Mouse (Mus musculus) liver (tissue): Measurements from ENCODE around the gene Aak1.
"Not testable (repeated sequence)": the region's sequence is repeated elsewhere in the genome, so short reads cannot be mapped to it uniquely, and the experiment has no call there.

Experiments used
- DNase-seq: peaks from one replicate; pipeline ENCODE4 v3.0.0-alpha.2; 2020; ENCODE audit warnings: mixed read lengths

Aak1 gene

DNA sequence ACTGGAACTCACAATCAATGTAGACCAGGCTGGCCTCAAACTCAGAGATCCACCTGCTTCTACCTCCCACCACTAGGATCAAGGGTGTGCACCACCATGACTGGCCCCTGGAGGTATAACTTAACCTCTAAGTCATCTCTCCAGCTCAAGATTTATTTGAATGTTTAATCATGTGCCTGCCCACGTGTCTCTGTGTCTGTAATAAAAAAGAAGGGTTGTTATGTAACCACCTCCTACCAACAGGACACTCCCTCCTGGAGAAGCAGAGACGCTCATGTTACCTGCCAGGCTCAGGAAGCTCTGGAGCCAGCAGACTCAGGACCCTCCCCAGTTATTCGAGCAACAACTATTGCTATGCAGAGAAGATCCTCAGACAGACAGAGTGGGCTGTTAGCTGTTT lies 7.4 kb upstream of the Aak1 start:
- DNase-seq = no peak

DNA sequence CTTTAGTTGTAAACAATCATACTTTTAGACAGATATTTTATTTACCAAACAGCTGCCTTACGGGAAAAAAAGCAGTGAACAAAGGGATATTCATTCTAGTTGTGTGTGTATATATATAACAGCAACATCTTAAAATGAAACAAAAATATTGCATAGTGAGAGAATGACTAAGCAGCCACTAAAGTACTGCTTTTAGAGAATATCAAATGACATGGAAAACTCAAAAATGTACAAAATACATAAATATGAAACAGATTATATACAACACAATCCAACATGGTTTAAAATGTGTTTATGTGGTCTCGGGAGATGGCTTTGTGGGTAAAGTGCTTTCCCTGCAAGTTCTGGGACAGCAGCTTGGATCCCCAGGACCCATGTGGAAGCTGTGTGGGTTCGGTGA lies 5.7 kb upstream of the Aak1 start:
- DNase-seq = no peak

DNA sequence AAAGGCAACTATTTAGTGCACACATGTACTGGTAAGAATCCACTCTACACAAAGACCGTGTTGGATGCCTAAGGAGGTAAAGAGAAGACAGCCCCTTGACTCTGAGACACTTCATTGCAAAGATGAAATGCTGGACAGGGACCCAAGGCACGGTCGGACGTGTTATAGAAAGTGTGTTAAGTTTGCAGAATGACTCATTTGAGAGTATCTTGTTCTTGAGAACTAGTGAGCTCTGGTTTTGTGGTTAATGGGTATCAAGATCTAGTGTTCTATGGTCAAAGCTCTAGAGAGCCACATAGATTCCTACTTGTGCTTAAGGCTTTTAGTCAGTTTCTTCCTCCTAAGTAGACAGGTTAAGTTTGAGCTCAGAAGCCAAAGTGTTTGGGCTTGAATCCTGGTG lies 2.9 kb upstream of the Aak1 start:
- DNase-seq = no peak

DNA sequence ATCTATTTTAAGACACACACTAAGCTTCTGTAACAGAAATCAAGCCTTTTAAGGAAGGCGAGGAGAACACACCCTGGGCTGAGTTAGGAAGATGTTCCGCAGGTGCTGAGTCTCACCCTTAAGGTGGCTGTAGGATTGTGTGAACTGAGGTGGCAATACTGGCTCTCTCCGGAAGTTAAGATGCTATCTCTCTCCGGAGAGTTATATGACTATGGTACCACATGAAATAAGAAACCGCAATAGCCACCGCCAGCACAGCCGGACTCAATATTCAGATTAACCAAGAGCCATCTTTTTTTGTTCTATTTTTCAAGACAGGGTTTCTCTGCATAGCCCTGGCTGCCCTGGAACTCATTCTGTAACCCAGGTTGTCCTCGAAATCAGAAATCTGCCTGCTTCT lies 1.5 kb upstream of the Aak1 start:
- no peak for DNase-seq

DNA sequence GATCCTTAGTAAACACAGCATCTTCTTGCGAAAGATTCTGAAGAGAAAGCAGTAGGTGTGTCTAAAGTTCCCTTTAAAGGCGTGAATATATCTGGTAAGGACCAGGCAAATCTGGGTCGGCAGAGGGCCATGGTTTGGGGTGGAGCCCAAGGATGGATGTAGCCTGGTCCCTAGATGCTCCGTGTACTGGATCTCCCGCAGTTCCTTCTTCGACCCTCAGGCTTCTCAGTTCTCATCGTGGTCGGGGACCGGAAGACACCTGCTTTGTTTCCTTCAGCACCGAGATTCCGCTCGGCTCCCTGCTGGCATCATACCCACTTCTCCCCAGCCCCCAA lies 770 bp upstream of the Aak1 start:
- no peak for DNase-seq

DNA sequence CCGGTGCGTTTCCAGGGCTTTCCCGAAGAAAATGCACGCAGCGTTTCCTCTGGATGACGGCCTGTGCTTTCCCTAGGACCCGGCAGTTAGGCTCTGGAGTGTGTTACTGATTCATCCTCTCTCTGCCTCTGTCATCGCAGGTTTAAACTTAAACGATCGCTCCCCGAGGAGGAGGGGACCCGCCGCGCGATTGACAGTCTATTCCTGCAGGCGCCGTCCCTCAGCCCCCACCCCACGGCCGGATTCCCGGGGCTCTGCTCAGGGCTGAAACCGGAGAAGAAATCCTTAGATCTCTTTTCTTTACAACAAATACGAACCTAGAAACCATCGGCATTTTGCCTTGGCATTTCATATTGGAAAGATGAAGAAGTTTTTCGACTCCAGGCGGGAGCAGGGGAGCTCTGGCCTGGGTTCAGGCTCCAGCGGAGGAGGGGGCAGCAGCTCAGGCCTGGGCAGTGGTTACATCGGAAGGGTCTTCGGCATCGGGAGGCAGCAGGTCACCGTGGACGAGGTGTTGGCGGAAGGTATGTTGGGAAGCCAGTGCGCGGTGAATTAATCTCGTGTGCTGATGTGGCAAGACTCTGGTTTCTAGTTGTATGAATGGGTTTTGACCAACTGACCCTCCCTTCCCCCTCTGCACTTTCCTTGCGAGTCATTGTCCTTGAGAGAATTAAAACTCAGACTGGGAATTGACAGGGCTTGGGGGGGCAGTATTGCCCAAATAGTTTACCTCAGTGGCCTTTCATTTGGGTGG lies 552 bp downstream of the Aak1 start:
- peak; percentile 60 for DNase-seq

DNA sequence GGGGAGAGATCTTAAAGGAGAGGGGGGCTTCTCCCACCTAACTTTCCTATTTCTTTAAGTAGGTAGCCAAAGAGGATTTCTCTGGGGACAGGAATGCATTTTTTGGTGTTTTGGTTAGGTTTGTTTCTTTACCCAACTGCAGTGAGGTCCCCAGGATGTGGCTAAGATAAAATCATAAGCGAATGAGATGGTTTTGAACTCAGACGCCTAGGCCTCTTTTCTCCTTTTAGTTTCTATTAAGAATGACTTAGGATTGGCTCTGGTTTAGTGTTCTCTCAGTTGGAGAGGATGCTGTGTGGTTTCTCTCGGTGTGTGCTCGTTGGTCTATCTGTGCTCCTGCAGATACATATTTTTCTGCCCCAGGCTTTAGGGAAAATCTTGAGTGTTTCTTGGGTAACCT lies 1.3 kb downstream of the Aak1 start:
- DNase-seq = no peak

DNA sequence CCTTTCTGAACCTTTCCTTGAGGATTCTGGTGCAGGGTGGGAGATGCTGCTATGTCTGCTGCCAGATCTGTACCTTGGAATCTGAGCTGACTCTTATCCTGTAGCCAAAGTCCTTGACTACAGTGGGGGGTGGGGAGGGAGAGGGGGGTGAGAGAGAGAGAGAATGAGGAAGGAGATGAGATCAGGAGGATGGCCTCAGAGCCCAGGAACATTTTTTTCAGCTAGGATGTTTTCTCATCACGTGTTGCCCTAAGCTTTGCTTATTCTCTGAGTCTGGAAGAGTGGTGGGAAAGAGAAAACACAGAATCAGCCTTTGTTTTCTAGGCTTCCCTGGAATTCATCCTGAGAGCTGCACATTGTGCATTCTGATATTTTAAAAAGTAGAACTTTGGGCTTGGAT lies 2.2 kb downstream of the Aak1 start:
- peak; percentile 13 for DNase-seq

DNA sequence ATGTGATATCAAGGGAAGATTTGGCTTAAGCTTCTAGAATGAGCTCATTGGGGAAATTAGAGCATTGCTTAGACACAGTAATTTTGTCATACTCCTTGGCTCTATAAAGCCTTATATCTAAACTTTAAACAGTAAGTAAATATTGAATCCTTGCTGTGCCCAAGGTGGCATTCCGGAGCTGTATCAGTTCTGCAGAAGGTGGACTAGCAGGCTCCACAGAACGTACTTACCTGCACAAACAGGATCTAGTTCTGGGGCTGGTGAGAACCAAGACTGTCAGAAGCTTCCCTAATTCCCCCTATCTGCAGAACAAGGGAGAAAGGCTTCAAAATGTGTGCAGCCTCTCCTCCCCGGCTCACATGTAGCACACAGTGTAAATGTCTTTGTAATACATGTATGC lies 4.6 kb downstream of the Aak1 start:
- DNase-seq = no peak

DNA sequence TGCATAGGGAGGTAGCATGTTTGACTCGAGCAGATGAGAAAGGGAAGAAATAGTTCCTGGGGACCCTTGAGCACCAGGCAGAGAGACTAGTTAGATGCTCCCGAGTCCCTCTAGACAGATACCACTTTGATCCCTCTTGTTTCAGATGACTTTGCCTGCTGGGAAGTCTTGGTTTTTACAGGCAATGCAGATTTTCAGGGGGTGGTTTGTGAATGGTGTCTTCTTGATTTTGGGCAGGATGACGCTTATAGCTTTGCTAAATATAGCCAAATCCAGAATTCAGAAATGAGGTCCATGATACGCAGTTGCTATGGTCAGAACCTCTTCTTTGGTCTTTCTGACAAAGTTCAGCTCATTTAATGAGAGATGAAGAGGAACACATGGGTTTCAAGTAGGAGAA lies 5.6 kb downstream of the Aak1 start:
- no peak for DNase-seq

DNA sequence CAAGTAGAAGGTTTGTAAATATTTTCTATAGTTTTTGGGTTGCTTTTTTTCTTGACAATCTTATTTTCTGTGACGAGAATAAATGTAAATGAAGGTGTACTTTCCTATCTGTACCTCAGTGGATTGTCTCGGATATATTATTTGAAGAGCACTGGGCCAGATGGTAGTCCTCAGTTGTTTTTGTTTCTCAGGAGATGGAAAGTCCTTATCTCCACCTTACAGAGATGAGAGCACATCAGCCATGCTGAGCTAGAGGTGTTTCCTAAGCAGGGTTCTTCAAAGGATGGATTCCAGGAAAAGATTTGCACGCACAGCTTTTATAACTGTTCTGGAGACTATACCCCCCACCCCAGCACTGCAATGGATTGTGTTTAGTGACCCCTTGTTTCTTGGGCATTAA lies 9.3 kb downstream of the Aak1 start:
- no peak for DNase-seq

DNA sequence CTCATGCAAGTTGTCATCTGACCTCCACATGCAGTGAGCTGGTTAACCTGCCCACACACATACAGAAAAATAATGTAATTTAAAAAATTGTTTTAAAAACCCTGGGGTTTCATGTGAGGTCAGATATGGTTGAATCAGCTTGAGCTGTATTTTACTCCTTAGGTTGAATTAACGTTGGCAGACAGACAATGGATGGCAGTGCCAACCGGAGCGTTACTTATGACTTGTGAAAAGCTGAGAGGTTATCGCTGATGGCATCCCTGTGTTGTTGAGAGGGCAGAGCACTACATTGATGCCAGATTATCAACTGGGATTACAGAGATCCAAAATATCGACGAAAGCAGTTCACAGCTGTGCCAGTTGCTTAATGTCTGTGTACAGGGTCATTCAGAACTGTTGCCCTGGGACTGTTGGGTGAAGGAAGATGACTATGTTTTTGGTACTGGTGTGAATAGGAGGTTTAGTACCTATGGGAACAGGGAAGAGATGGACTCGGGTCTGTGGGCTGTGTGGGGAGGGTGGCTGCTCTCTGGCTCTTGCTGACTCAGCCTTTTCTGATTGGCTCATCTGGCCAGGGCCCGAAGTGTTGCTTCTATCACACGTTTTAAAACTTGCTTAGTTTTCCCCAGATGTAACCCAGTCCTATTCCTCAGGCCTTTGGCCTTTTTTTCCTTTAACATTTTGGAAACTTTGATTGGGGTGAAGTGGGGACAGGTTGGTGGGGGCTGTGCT lies 11.6 kb downstream of the Aak1 start:
- no peak for DNase-seq

DNA sequence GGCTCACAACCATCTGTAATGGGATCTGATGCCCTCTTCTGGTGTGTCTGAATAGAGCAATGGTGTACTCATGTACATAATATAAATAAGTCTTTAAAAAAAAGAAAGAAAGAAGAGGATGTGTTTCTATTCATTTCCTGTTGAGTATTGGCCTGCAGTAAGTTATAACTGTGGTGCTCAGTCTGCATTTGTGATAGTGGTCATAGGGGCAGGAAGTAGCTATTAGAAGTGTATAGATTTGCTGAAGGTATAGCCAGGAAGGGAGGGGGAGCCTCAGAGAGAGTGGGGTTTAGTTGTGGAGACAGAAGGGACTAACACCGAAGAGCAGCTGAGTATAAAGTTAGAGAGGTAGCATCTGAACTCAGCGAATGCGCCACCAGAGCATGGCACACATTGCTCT lies 15.0 kb downstream of the Aak1 start:
- DNase-seq = no peak

DNA sequence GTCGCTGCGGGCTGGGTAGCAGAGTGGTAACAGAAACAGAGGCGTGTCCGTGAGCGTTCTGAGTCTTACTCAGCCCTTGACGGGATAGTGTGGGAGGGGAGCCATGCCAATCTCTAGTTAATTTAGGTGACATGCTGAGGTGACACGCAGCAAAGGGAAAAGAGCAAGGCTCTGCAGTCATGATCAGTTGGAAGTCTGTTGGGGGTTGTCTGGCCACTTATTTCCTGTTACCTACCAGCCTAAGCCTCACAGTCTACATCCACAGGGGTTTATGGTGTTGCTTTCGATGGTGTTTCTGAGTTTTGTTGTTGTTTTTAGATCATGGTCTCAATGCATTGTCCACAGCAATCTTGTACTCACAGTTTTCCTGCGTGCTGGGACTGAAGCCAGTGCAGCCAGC lies 21.0 kb downstream of the Aak1 start:
- DNase-seq = no peak

DNA sequence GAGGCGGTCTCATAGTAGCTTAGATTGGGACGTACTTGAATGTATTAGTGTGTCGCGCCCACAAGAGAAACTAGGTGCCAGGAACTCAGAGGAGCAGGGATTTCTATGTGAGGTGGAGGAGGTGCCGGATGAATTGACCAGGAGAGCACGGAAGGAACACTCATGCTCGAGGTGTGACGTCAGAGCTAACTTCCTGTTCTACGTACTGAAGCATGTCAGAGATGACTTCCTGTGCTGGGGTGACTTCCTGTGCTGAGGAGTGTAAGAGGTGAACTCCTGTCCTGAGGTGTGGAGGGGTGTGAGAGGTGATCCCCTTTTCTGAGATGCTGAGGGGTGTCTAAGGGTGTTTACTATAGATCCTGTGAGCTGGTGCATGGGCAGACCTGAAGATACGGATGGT lies 22.5 kb downstream of the Aak1 start:
- no peak for DNase-seq

DNA sequence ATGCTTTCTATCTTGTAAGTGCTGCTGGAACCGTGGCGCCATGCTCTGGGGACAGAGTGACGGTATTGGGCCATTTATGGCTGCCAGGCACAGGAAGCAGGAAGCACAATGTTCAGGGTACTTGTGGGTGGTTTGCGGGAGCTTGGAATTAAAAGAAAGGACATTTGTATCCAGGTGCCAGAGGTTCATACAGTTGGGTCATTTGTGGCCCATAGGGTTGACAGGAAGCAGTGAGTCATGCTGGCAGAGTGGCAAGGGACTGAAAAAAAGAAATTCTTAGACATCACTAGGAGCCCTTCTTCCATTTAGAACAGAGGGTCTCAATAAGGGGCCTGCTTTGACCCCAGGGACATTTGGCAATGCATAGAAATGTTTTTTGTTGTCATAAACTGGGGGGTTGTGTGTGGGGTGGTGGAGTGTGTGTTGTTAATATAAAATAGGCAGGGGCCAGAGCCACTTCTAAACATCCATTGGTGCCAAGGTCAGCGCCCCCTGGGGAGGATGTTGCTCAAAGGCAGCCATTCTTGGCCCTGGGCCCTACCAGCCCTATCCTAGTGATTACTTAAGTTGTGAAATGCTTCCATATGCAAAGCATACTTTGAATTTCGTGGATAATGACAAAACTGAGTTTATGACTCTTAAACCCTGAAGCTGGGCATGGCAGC lies 25.5 kb downstream of the Aak1 start:
- DNase-seq = no peak

DNA sequence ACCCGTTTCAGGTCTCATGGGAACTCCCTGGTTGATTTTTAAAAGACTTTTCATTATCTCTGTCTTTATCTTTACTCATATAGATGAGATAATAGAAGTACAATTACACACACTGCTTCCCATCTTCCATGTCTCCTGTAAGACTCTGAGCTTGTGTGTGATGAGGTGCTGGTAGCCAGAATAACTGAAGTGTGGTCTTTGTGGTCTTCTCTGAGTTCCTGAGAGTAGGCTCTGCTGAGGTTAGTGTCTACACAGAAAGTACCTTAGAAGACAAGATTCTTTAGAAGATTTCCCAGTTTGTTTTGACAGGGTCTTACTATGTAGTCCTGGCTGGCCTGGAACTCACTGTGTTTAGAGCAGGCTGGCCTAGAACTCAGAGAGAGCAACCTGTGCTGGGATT lies 27.1 kb downstream of the Aak1 start:
- DNase-seq = no peak

DNA sequence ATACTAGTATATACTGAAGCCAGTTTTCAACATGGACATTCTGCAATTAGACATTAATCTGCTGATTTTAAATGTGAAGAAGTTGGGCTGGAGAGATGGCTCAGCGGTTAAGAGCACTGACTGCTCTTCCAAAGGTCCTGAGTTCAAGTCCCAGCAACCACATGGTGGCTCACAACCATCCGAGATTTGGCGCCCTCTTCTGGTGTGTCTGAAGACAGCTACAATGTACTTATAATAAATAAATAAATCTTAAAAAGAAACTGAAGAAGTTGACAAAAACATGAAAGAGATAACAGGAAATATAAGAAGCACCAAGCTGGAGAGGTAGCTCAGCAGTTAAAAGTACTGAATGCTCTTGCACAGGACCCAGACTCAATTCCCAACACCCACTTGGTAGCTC lies 29.3 kb downstream of the Aak1 start:
- DNase-seq = not testable (repeated sequence)

DNA sequence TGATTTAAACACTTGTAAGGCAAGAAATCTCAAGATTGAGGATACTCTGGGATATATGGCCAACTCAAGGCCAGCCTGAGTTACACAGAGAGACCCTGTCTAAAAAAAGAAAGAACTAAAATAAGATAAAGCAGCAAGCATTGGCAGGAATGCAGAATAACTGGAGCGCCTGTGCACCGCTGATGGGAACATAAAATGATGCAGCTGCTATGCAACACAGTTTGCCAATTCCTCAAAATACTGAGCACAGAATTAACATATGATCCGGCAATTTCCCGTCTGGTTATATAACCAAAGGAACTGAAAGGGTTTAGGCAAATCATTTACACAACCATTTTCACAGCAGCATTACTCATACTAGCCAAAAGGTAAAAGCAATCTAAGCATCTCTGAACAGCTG lies 30.0 kb downstream of the Aak1 start:
- no peak for DNase-seq

DNA sequence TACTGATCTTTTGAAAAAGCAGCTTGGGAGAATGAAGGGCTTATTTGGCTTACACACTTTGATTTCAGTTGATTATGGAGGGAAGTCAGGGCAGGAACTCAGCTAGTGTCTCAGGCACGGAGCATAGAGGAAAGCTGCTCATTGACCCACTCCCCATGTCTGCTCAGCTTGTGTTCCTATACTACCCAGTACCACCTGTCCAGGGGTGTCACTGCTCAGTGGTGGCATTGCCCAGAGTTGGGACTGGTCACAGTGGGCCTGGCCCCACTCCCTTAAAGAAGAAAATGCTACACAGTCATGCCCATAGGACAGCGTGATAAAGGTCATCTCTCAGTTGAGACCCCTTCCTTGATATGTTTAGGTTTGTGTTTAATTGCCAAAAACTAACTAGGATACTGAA lies 34.9 kb downstream of the Aak1 start:
- DNase-seq = no peak

DNA sequence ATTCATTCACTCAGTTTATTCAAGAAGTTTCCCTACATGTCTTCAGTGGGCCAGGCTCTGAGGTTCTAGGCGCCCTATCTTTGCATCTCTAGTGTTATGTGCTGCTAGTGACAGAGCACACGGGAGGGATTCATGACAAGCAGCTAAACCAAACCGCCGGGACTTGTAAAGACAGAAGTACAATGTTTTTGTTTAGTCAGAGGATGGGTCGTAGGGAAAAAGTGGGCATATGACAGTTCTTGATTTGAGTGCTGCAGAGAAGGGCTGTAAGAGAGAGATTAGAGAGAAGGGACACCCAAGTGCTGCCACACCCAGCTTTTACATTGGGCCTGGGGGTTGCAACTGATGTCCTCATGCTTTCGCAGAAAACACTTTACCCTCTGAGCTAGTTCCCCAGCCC lies 35.4 kb downstream of the Aak1 start:
- DNase-seq = peak; percentile 47

DNA sequence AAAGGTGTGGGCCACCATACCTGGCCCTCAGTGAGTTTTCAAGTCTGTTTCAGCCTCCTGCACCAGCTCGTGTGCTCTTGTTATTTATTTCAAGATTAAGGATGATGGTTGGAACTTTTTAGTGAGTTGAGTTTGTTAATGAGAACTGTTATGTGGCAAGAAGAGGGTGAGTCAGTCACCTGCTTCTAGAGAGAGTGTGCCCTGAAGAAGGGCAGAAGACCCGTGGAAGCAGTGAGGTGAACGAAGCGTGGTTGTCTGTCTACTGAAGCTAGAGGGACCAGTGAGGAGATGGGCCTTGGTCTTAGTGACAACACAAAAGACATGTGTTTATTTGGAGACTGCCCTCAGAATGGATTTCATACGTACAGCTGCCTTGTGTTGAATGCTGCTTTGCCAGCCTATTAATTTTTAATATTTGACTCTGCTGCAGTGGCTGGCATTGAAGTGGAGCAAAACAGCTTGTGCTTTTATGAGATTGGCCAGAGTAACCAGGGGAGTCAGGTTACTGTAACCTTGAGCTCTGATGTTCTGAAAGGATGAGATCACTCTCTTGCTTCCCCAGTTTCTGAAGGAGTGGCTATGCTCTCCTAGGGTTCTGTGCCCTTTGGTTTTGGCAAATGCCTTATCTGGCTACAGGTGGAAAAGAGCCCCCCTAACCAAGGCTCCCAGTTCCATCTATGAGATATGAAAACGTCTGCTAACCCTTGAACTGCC lies 36.7 kb downstream of the Aak1 start:
- DNase-seq = no peak

DNA sequence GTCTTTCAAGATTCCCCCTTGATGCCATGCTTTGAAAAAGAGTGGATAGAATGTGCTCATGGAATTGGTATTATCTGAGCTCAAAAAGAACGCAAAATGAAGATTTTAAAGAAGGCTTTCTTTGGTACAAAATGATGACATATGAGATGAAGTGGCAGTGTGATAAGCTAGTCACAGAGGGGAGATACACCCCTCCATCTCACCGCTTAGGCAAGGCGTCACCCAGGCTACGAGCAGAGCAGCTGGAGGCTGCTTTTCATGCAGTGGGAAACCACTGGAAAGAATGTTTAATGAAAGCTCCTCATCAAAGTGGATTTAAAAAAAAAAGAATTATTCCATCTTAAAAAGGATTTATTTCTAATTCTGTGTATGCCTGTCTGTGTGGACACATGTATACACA lies 37.5 kb downstream of the Aak1 start:
- DNase-seq = peak; percentile 23

DNA sequence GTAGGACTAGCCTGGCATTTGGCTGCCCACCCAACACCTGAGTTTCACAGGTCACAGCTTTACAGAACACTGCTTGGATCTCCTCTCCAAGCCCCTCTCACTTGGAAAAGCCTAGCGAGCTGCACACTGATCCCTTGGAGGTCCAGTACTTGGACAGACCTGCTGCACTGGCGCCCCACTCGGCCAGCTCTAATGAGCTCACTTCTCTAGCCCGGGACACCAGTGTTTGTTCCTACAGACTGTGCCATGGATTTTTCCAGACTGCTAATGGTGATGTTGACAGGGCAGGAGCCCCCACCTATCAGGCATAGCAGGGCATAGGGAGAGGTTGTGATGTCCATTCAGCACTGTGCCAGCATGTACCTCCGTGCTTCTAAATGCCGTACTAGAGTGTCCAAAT lies 48.2 kb downstream of the Aak1 start:
- no peak for DNase-seq
